Mouse (Mus musculus) stomach, postnatal 0 days (tissue): ENCODE results near the gene Prkci.

Source experiments
- CTCF ChIP-seq: IDR thresholded peaks from 2 replicates; pipeline ENCODE4 v1.5.1; 2016; ENCODE audit warnings: antibody characterized with exemption, low read depth, mild to moderate bottlenecking, moderate library complexity
- EP300 ChIP-seq: optimal IDR thresholded peaks from 2 replicates; pipeline ENCODE3; 2016; ENCODE audit warnings: antibody characterized with exemption

DNA sequence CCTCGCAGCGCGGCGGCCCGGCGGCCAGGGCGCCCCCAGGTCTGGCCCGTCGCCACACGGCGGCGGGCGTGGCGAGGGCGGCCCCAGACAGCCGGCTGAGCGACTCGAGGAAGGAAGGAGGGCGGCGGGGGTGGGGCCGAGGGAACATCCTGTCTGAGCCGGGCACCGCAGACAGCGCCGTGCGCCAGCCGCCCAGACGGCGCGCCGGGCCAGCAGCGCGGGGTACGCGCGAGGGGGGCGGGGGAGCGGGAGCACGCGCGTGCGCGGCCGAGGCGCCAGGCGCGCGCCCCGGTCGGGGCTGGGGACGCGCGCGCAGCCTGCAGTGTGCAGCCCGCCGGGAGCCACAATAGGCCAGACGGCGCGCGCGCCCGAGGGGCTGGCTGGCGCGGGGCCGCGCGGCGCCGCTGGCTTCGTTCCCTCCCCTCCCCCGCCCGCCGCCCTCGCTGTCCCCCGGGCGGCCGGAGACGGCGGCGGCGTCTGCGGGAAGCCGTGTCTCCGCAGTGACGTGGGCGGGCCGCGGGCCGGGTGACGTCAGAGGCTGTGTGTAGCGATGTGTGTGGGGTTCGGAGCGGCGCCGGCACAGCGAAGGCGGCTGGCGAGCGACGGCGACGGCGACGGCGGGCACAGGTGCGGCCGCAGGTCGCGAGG, 99.1 kb downstream of the Prkci start, which contains the start of gene Skil:
- TF ChIP-seq CTCF (no peak), EP300 (no peak)
